Mouse (Mus musculus): ENCODE data around the gene Plekhh2. TPM values are rescaled to one million over a fixed set of nuclear protein-coding genes. Genes with fewer than 3 reads are reported as not detected.

Gene Plekhh2
- polyA plus RNA-seq, 1 experiment from 2014 or later = 0.76 TPM

DNA sequence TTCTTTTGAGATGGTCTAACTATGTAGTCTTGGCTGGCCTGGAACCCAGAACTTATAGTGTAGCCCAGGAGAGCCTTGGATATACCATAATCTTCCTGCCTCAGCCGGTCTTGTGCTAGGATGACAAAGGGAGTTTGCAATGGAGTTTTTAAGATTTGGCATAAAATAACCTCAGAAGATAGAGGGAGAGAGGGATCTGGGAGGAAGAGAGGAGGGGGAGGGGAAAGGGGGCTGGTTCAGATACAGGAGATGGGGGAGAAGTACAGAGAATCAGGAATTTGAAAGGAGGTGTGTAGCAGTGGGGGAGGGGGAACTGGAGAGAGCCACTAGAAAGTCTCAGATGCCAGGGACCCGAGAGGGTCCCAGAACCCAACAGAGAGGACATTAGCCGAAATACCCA lies 7.7 kb downstream of the Plekhh2 start:
- H3K27ac ChIP-seq = no peak overlapping the region
- no peak overlapping the region for H3K4me3 ChIP-seq
- H3K36me3 ChIP-seq = no peaks in the 10 kb centered on the region
- no peaks in the 10 kb centered on the region for H3K9me3 ChIP-seq (replicated peaks)
- WGBS (ENCODE audit: insufficient replicate concordance) = 67% methylated on average over 3 of the region's 3 CpGs
- ATAC-seq = no peak
- no peak overlapping the region for H3K9ac ChIP-seq
- peaks cover 4% of the 10 kb centered on the region; the same call in 1 of the 2 replicates for H3K27me3 ChIP-seq (replicated peaks)
- no peak overlapping the region for H3K4me2 ChIP-seq
- H3K4me1 ChIP-seq = no peaks in the 10 kb centered on the region

DNA sequence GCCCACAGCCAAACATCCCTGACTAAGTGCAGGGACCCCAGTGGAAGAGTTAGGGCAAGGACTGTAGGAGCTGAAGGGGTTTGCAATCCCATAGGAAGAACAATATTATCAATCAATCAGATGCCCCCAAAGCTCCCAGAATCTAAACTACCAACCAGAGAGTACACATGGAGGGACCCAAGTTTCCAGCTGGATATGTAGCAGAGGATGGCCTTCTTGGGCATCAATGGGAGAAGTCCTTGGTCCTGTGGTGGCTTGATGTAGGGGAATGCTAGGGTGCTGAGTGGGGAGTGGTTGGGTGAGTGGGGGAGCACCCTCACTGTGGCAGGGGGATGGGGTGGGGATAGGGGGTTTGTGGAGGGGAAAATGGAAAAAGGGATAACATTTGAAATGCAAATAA lies 8.4 kb downstream of the Plekhh2 start:
- no peak overlapping the region for H3K27ac ChIP-seq
- no peaks in the 10 kb centered on the region for H3K4me1 ChIP-seq
- H3K4me2 ChIP-seq = no peak overlapping the region
- H3K9ac ChIP-seq = no peak overlapping the region
- ATAC-seq = no peak
- H3K4me3 ChIP-seq = no peak overlapping the region
- no peaks in the 10 kb centered on the region for H3K9me3 ChIP-seq (replicated peaks)
- peaks cover 4% of the 10 kb centered on the region; the same call in 1 of the 2 replicates for H3K27me3 ChIP-seq (replicated peaks)
- no peaks in the 10 kb centered on the region for H3K36me3 ChIP-seq

DNA sequence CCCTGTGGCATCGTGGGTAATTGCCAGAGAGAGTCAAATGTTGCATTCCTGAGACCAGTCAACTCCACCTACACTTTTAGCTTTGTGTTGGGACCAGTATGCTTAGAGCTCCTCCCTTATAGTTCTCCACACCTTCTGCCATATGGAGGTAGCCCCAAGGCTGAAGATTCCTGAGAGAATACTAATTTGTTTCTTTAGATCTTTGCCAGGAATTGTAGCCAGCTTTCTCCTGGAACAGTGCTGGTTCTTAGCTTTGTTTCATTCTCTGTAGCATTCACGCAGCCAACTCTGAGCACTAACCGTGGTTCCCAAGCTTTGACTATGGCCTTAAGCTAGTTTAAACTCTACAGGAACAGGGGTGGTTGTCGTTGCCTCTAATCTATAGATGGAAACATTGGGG lies 17.7 kb downstream of the Plekhh2 start:
- WGBS (ENCODE audit: insufficient replicate concordance) = 64% methylated on average over 4 of the region's 4 CpGs
- H3K9ac ChIP-seq = no peak overlapping the region

DNA sequence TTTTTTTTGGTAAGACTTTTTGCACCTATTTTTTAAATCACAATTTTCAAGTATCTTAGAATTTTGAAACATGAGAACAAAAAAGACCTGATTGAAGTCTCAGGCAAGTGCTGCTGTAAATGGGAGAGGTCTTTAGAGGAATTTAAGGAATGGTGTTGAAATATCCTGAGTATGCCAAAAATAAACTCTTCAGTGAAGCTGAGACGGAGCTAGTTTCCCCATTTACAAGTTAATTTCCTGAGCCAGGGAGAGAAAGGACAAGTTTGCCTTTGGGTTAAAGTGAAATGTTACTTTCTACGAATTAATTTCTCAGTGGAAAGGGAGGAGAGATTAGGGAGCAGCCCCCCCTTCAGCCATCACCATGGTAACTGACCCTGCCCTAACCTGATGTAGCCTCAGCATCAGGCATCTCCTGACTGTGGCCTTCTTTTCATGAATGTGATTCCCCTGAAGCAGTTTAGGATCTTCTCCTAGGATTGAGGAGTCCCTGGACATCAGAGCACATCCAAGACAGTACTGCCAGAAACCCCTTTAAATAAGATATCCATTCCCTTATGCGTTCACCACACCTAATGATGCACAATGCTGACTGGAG lies 18.6 kb downstream of the Plekhh2 start:
- Histone ChIP-seq H3K27me3 (replicated peaks) (no peaks in the 10 kb centered on the region), H3K36me3 (no peaks in the 10 kb centered on the region), H3K4me2 (no peak overlapping the region), H3K4me1 (no peaks in the 10 kb centered on the region), H3K9me3 (replicated peaks) (no peaks in the 10 kb centered on the region), H3K4me3 (no peak overlapping the region), H3K9ac (no peak overlapping the region), H3K27ac (no peak overlapping the region)
- no peak for ATAC-seq
- 40% methylated on average over 3 of the region's 3 CpGs for WGBS (ENCODE audit: insufficient replicate concordance)

More for the DNA sequence above, 17.7 kb downstream of the Plekhh2 start:
- H3K27ac ChIP-seq = no peak overlapping the region
- no peak for ATAC-seq
- no peaks in the 10 kb centered on the region for H3K27me3 ChIP-seq (replicated peaks)
- no peaks in the 10 kb centered on the region for H3K4me1 ChIP-seq
- H3K9me3 ChIP-seq (replicated peaks) = no peaks in the 10 kb centered on the region
- H3K4me3 ChIP-seq = no peak overlapping the region
- no peak overlapping the region for H3K4me2 ChIP-seq
- no peaks in the 10 kb centered on the region for H3K36me3 ChIP-seq

DNA sequence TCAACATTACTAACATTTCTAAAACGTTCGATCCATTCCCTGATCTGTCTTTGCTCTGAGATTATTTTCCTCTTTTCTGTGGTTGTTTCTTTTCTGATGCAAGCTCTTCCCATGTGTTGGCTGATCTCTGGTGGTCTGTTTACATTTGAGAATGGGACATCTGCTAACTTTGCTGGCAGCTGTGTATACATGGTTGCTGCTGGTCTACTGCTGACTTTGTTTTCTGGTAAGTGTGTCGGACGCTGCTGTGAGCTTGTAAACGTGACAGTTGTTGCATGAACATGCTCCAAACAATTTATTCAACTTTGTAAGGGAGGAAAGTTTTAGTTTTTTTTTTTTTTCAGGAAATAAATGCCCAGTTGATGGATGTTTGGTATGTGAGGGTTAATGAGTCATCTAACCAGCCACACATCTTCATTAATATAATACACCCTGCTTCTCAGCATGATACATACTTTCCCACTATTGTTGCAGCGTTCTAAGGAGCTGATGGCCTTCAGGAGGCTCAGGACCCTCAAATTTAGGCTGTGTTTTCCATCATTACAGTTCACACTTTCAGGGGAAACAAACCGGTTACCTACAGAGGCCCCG lies 21.3 kb downstream of the Plekhh2 start:
- H3K9me3 ChIP-seq (replicated peaks) = no peaks in the 10 kb centered on the region
- no peaks in the 10 kb centered on the region for H3K36me3 ChIP-seq
- no peak overlapping the region for H3K9ac ChIP-seq
- no peaks in the 10 kb centered on the region for H3K4me1 ChIP-seq
- ATAC-seq = no peak
- H3K27me3 ChIP-seq (replicated peaks) = no peaks in the 10 kb centered on the region
- H3K27ac ChIP-seq = no peak overlapping the region
- H3K4me2 ChIP-seq = no peak overlapping the region
- 66% methylated on average over 8 of the region's 8 CpGs for WGBS (ENCODE audit: insufficient replicate concordance)
- H3K4me3 ChIP-seq = no peak overlapping the region

DNA sequence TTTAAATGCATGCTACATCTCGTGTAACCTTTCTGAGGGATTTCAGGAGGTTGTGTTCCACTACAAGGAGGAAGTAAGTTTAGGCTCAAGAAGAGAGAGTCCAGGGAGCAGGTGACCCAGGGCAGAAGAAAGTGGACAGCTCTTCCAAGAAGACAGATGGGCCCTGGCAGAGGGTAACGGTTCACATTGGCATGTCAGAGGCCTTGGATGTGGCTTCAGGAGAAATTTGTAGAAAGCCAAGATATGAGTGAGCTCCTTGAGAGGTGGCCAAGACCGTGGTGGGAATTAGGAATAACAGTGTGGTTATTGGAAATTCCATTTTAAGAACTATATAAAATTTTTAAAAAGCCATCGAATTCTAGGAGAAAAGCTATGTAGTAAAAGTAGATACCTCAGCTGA lies 22.1 kb downstream of the Plekhh2 start:
- 61% methylated on average over 4 of the region's 4 CpGs for WGBS (ENCODE audit: insufficient replicate concordance)
- Histone ChIP-seq H3K27me3 (replicated peaks) (no peaks in the 10 kb centered on the region), H3K9me3 (replicated peaks) (no peaks in the 10 kb centered on the region), H3K36me3 (no peaks in the 10 kb centered on the region), H3K4me2 (no peak overlapping the region), H3K4me1 (no peaks in the 10 kb centered on the region), H3K27ac (no peak overlapping the region), H3K9ac (no peak overlapping the region), H3K4me3 (no peak overlapping the region)
- no peak for ATAC-seq

DNA sequence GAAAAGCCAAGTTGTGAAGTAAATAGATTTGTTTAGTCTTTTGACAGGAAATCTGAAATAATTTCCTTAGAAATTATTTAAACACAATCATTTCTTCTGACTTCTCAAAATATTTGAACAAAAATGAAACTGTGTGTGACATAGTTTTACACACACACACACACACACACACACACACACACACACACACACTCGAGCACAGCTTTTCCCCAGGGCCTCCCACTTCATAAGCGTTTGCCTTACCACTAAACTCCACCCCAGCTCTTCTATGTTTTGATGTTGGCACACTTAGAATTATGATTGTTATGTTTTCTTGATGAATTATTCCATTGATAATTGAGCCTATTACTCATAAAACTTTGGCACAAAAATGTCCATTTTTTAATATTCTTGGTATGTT lies 22.9 kb downstream of the Plekhh2 start:
- Histone ChIP-seq H3K4me1 (no peaks in the 10 kb centered on the region), H3K4me3 (no peak overlapping the region), H3K4me2 (no peak overlapping the region), H3K36me3 (no peaks in the 10 kb centered on the region), H3K9me3 (replicated peaks) (no peaks in the 10 kb centered on the region), H3K9ac (no peak overlapping the region), H3K27ac (no peak overlapping the region), H3K27me3 (replicated peaks) (no peaks in the 10 kb centered on the region)
- 59% methylated on average over 2 of the region's 2 CpGs for WGBS (ENCODE audit: insufficient replicate concordance)
- no peak for ATAC-seq

DNA sequence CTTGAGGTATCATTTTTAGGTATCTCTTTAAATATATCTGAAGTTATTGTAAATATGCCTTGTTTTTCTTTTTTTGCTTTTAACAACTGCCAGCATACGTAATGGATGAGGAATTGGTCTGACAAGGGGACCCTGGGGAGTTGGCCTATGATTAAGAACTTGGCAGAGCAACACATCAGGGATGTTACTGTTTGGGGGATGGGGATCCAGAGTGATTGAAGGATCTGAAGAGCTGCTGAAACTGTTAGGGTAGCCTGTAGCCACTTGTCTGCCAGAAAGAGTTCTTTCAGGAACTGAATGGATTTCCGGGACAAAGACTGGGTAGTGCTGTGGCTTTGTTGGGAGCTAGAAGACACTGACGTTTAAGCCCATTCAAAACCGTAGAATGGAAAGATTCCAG lies 23.5 kb downstream of the Plekhh2 start:
- WGBS (ENCODE audit: insufficient replicate concordance) = 71% methylated on average over 4 of the region's 4 CpGs
- no peak for ATAC-seq
- Histone ChIP-seq H3K4me3 (no peak overlapping the region), H3K9me3 (replicated peaks) (no peaks in the 10 kb centered on the region), H3K9ac (no peak overlapping the region), H3K4me1 (no peaks in the 10 kb centered on the region), H3K27me3 (replicated peaks) (no peaks in the 10 kb centered on the region), H3K36me3 (no peaks in the 10 kb centered on the region), H3K4me2 (no peak overlapping the region), H3K27ac (no peak overlapping the region)

DNA sequence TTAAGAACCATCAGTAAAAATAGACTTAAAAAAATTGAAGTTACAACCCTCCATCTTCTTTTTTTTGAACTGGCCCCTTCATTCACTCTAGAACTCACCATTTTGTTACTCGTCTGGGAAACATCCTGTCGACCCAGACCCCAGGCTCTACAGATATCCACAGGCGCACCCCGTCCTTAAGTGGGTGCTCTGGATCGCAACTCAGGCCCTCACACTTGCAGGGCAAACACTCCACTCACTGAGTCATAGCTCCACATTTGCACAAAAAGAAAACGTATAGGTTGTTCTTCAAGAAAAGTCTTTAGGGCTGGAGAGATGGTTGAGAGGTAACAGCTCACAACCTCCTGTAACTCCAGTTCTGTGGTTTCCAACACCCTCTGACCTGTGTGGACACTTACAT lies 25.6 kb downstream of the Plekhh2 start:
- WGBS (ENCODE audit: insufficient replicate concordance) = 77% methylated on average over 6 of the region's 6 CpGs
- Histone ChIP-seq H3K27ac (no peak overlapping the region), H3K4me2 (no peak overlapping the region), H3K9me3 (replicated peaks) (no peaks in the 10 kb centered on the region), H3K4me3 (no peak overlapping the region), H3K9ac (no peak overlapping the region), H3K36me3 (no peaks in the 10 kb centered on the region), H3K4me1 (no peaks in the 10 kb centered on the region), H3K27me3 (replicated peaks) (no peaks in the 10 kb centered on the region)
- no peak for ATAC-seq

DNA sequence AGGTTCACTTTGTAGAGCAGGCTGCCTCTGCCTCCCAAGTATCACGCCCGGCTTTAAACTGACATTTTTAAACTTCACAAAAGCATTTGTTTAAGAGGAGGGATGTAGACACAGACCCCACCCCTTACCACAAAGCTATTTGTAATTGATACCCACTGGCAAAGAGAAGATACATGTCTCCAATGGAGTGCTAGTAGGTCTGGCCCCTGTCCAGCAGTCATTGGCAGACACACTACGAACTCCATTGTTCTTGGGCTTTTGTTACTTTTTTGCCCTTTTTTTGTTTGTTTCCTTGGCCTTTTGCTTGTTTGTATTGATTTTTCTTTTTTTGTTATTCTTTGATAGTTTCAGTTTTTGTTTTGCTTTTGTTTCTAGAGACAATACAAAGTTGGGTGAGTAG lies 26.3 kb downstream of the Plekhh2 start:
- Histone ChIP-seq H3K27me3 (replicated peaks) (no peaks in the 10 kb centered on the region), H3K4me3 (no peak overlapping the region), H3K27ac (no peak overlapping the region), H3K9ac (no peak overlapping the region), H3K36me3 (no peaks in the 10 kb centered on the region), H3K4me2 (no peak overlapping the region), H3K4me1 (no peaks in the 10 kb centered on the region), H3K9me3 (replicated peaks) (no peaks in the 10 kb centered on the region)
- WGBS (ENCODE audit: insufficient replicate concordance) = 86% methylated on average over 3 of the region's 3 CpGs
- ATAC-seq = no peak

DNA sequence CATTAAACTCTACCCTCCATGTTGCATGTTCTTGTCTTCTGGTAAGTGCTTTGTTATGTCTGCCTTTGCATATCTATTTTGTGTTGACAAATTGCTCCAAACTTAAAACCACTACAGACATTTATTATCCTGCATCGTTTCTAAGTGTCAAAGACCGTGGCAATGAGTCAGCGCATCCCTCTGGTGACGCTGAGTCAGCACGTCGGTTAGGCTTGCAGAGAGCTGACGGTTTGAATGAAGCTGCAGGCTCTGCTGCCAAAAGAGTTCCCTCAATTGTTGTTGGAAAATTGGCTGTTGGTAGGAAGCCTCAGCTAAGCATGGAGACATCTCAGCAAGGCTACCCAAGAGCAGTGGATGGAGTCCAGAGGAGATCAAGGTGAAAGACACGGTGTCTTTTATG lies 28.9 kb downstream of the Plekhh2 start:
- Histone ChIP-seq H3K36me3 (no peaks in the 10 kb centered on the region), H3K27me3 (replicated peaks) (no peaks in the 10 kb centered on the region), H3K4me1 (no peaks in the 10 kb centered on the region), H3K9ac (no peak overlapping the region), H3K4me3 (no peak overlapping the region), H3K27ac (no peak overlapping the region), H3K4me2 (no peak overlapping the region), H3K9me3 (replicated peaks) (no peaks in the 10 kb centered on the region)
- no peak for ATAC-seq
- WGBS (ENCODE audit: insufficient replicate concordance) = 48% methylated on average over 8 of the region's 8 CpGs

DNA sequence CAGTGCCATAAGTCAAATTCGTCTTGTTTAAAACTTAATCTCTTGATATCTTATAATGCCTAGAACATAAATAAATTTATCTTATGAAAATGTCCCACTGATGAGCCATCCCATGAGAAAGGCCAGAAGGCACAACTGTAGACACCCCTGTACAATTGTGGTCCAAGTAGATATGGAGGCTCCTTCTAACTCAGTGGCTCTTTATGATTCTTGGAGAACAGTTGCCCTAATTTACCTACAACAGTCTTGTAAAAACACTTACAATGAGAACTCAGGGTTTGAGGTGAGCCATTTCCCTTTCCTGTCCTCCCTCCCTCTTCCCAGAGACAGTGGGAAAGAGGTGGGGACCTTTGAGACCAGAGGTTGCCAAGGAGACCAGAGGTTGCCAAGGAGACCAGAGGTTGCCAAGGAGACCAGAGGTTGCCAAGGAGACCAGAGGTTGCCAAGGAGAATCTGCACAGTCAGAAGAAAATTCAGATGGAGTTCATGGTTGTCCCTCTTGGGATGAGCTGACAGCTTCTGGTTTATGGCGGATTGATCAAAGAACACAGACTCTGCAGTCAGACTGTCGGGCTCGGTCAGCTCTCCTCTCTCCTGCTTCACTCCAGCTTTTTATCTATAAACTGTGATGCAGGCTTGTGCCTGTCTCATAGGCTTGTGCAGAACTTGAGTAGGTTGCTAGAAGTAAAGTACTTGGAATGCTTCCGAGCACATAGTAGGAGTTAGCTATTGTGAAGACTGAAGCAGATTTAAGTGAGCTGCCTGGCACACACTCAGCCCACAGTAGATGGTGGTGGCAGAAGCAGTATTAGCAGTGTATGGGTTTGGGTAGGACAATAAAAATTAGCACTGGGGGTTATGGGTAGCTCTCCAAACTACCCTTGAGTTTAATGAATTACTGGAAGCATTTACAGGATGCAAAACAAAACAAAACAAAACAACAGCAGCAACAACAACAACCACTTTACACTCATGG lies 39.5 kb downstream of the Plekhh2 start:
- WGBS (ENCODE audit: insufficient replicate concordance) = 69% methylated on average over 5 of the region's 5 CpGs
- H3K4me1 ChIP-seq = no peaks in the 10 kb centered on the region

More for the DNA sequence above, 39.5 kb downstream of the Plekhh2 start:
- no peak overlapping the region for H3K9ac ChIP-seq
- no peak for ATAC-seq
- no peak overlapping the region for H3K4me3 ChIP-seq
- no peaks in the 10 kb centered on the region for H3K9me3 ChIP-seq (replicated peaks)
- no peak overlapping the region for H3K27ac ChIP-seq
- H3K36me3 ChIP-seq = no peaks in the 10 kb centered on the region
- H3K27me3 ChIP-seq (replicated peaks) = no peaks in the 10 kb centered on the region
- H3K4me2 ChIP-seq = no peak overlapping the region

Data from liver, embryonic 12.5 days (tissue).